Mouse (Mus musculus) C2C12 (cell line): ENCODE results near the gene Tas2r143.

ENCODE experiments used
- CTCF ChIP-seq: IDR thresholded peaks from one replicate; pipeline ENCODE4 v1.5.1; 2011; ENCODE audit not compliant: control insufficient read depth, insufficient read depth, insufficient read length
- FOSL1 ChIP-seq: IDR thresholded peaks from one replicate; pipeline ENCODE4 v1.8.0; 2011; ENCODE audit warnings: mild to moderate bottlenecking, low read length; ENCODE audit not compliant: poor library complexity, insufficient read depth, severe bottlenecking
- MYOG ChIP-seq: IDR thresholded peaks from one replicate; pipeline ENCODE4 v1.6.1; 2011; ENCODE audit not compliant: control insufficient read depth, insufficient read length; ENCODE audit errors: extremely low read depth

DNA sequence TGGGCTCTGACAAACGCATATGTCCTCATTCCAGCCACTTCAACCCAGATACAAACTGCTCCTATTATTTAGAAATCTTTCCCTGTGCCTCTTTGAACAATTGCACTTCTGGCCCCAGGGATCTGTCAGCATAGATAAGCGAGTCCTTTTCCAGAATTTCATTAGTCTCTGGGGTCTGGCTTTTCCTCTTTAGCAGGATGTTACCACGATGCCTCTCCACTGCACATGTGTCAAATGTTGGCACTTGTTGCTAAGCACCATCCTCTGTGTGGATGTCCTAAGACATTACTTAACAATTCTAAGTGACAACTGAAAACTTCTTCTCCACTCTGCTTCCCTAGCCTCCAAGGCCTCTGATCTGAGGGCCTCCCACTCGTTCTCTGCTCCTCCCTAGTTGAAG is 24.0 kb upstream of the Tas2r143 start:
- no peak for TF ChIP-seq CTCF
- TF ChIP-seq FOSL1, result no peak
- no peak for TF ChIP-seq MYOG
